Mouse (Mus musculus) C2C12 (cell line): ENCODE data around the gene Foxl2. TPM values are rescaled to one million over a fixed set of nuclear protein-coding genes. Genes with fewer than 3 reads are reported as not detected.

Experiments
- H3K27me3 ChIP-seq: one replicate; pipeline ENCODE4 v1.6.1; 2011; ENCODE audit not compliant: control insufficient read depth, insufficient read depth, insufficient read length
- H3K36me3 ChIP-seq: one replicate; pipeline ENCODE4 v1.6.1; 2011; ENCODE audit not compliant: control insufficient read depth, insufficient read depth
- H3K4me3 ChIP-seq: one replicate; pipeline ENCODE4 v1.5.1; 2011; ENCODE audit warnings: mild to moderate bottlenecking, control low read depth; ENCODE audit not compliant: poor library complexity, insufficient read depth, severe bottlenecking
- H3K79me2 ChIP-seq: one replicate; pipeline ENCODE4 v1.6.1; 2011; ENCODE audit not compliant: control insufficient read depth, insufficient read depth
- H3K79me3 ChIP-seq: one replicate; pipeline ENCODE4 v1.6.1; 2011; ENCODE audit warnings: low read depth, control low read depth
- H3ac ChIP-seq: one replicate; pipeline ENCODE3; 2011; ENCODE audit warnings: low read depth; ENCODE audit not compliant: control insufficient read depth, insufficient read length
- CEBPB ChIP-seq: IDR thresholded peaks from one replicate; pipeline ENCODE4 v1.6.1; 2011; ENCODE audit warnings: low read depth, mild to moderate bottlenecking, control low read depth, moderate library complexity
- CTCF ChIP-seq: IDR thresholded peaks from one replicate; pipeline ENCODE4 v1.5.1; 2011; ENCODE audit not compliant: control insufficient read depth, insufficient read depth, insufficient read length
- FOSL1 ChIP-seq: IDR thresholded peaks from one replicate; pipeline ENCODE4 v1.8.0; 2011; ENCODE audit warnings: mild to moderate bottlenecking, low read length; ENCODE audit not compliant: poor library complexity, insufficient read depth, severe bottlenecking
- MAX ChIP-seq: IDR thresholded peaks from one replicate; pipeline ENCODE4 v1.6.1; 2011; ENCODE audit warnings: mild to moderate bottlenecking, control low read depth
- MYOD1 ChIP-seq: IDR thresholded peaks from one replicate; pipeline ENCODE4 v1.6.1; 2011; ENCODE audit warnings: low read depth; ENCODE audit not compliant: control insufficient read depth, insufficient read length
- MYOG ChIP-seq: IDR thresholded peaks from one replicate; pipeline ENCODE4 v1.6.1; 2011; ENCODE audit not compliant: control insufficient read depth, insufficient read length; ENCODE audit errors: extremely low read depth
- USF1 ChIP-seq: IDR thresholded peaks from one replicate; pipeline ENCODE4 v1.6.1; 2011; ENCODE audit warnings: low read depth, mild to moderate bottlenecking, control low read depth, moderate library complexity
- long read RNA-seq, 2 experiments: library from polyadenylated mRNA; unstranded; transcript quantifications; one replicate each; pipeline ENCODE4 v2.0.0; 2019 to 2020
- polyA plus RNA-seq: library from polyadenylated mRNA; unstranded; fragments of >200 nt; fragmentation: generic; extraction: Trizol; gene quantifications from one replicate; pipeline ENCODE4 v1.2.1, GENCODE M21; 2012; ENCODE audit warnings: missing spikeins

Foxl2 gene
- 0.01 TPM for polyA plus RNA-seq
- long read RNA-seq, experiment 1, result 0 reads
- long read RNA-seq, experiment 2, result 0 reads

DNA sequence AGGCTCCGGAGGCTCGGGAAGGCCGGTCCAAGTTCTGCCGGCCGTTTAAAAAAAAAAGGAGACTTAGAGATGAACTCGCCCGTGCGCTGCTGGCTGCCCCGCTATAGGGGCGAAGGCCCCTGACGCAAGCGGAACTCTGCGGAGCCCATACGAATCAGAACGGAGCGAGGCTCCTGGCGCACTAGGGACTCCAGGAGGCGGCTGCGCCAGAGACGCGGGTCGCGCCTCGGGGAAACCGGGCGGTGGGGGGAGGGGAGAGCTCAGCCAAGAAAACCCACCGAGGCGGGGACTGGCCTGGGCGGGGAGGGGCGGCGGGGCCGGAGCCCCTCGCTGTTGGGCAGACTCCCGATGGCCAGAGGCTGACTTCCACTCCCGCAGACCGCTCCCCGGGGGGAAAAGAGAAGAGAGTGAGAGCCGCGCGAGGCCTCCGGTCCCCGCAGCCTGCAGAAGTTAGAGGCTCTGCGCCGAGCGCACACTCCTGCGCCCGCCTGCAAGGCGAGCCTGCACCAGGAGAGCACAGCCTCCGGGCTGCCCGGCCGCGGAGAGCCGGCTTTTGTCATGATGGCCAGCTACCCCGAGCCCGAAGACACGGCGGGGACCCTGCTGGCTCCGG is at the start of gene Foxl2:
Gene Foxl2, plus strand, starts transcription at position 186 of the 613 bp plus-strand sequence.
- no peak for TF ChIP-seq CEBPB
- no peak for TF ChIP-seq USF1
- TF ChIP-seq FOSL1, result no peak
- TF ChIP-seq MYOD1, result no peak
- no peak for TF ChIP-seq CTCF
- Histone ChIP-seq H3K79me2 (no peaks in the 10 kb centered on the region), H3K27me3 (peaks cover 94% of the 10 kb centered on the region), H3K4me3 (no peak within 1 kb of the TSS), H3ac (no peak within 1 kb of the TSS), H3K36me3 (no peaks in the 10 kb centered on the region), H3K79me3 (no peaks in the 10 kb centered on the region)

DNA sequence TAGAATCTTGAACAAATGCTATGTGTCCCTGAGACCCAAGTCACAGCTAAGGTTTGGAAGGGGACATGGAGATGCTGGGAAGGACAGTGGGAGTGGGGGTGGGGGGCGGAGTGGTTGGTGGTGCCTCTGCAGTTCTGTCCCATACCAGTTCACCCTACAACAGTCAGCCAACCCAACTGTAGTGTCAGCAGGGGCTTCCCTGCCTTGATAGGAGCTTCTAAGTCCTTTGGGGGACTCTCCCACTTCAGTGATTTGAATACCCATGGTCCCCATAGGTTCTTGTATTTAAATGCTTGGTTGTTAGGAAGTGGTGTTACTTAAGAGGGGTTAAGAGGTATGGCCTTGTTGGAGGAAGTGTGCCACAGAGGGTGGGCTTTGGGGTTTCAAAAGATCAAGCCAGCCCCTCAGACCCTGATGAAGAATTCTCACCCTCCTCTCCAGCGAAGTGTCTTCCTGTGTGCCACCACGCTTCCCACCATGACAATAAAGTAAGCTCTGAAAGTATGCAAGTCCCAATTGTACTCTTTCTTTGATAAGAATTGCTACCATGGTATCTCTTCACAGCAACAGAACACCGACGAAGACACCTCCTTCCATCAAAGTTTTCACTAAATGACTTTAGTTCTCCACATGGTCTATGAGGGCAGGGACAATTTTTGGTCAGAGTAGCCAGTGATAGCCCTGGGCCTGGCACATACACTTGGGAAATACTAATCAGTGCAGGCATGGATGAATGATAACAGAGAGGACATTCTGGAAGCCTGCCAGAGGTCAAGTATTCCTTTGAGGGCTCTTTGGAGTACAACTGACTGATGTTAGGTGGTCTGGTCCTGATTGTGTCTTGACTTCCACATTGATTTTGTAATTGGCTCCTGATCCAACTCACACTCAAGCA is 34.2 kb upstream of the Foxl2 start:
- Histone ChIP-seq H3K36me3 (no peaks in the 10 kb centered on the region), H3K27me3 (peaks cover 4% of the 10 kb centered on the region), H3K79me3 (no peaks in the 10 kb centered on the region), H3ac (no peak overlapping the region), H3K79me2 (no peaks in the 10 kb centered on the region), H3K4me3 (no peak overlapping the region)
- TF ChIP-seq MAX, result no peak
- TF ChIP-seq CTCF, result no peak
- TF ChIP-seq USF1, result no peak
- no peak for TF ChIP-seq CEBPB
- TF ChIP-seq MYOG, result no peak
- TF ChIP-seq FOSL1, result no peak
- no peak for TF ChIP-seq MYOD1

DNA sequence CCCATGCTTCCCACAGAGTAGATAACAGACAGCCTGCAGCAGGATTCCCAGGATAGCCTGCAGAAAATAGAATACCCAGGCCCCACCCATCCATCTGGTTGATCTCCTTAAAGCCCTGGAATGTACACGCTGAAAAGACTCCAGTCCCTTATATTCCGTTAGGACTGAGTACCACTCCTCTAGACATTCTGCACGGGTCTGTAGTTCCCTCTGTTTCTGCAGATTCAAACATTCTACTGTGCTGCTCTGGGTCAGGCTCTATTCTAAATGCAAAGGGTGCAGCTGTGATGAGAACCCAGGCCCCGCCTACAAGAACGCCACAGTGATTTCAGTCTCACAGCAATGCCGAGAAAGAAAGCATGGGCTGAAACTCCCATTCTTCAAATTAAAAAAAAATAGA is 32.0 kb upstream of the Foxl2 start:
- H3K36me3 ChIP-seq, result no peaks in the 10 kb centered on the region
- no peak for TF ChIP-seq CEBPB
- TF ChIP-seq MYOD1, result no peak
- no peak for TF ChIP-seq FOSL1
- no peak for TF ChIP-seq MYOG
- no peak overlapping the region for H3K4me3 ChIP-seq
- no peaks in the 10 kb centered on the region for H3K79me3 ChIP-seq
- H3K79me2 ChIP-seq, result no peaks in the 10 kb centered on the region
- peaks cover 4% of the 10 kb centered on the region for H3K27me3 ChIP-seq
- no peak overlapping the region for H3ac ChIP-seq

DNA sequence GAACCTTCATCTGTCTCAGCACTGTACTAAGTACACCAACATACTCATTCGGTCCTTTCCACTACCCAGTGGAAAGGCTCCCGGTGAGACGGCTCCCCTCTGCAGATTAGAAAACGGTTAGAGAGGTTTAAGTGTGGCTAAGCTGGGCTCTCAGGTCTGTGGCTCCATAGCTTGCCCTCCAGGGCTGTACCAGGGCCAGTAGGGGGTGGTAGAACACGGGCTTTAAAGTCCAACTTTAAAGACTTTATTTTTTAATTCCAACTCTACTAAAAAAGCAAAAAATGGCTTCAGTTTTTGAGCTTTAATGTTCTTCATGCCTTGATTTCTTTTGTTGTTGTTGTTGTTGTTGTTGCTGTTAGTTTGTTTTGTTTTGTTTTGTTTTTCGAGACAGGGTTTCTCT is 30.9 kb upstream of the Foxl2 start:
- Histone ChIP-seq H3K79me2 (no peaks in the 10 kb centered on the region), H3K4me3 (no peak overlapping the region), H3K27me3 (peaks cover 4% of the 10 kb centered on the region), H3ac (no peak overlapping the region), H3K36me3 (no peaks in the 10 kb centered on the region), H3K79me3 (no peaks in the 10 kb centered on the region)
- TF ChIP-seq CEBPB (no peak), MAX (no peak), FOSL1 (no peak), MYOD1 (no peak), CTCF (no peak), MYOG (no peak), USF1 (no peak)

DNA sequence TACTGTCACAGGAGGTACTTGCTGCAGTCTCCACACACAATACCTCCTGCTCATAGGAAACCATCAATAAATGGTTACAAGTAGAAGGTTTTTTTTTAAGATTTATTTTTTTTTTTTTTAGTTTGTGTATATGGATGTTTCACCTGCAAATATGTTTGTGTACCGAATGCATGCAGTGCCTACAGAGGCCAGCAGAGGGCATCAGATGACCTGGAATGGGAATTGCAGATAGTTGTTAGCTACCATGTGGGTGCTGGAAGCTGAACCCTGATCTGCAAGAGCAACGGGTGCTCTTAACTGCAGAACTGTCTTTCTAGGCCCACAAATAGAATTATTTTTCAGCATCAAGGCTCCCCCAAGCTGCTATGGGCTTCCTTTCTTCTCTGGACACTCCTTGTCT is 25.6 kb upstream of the Foxl2 start:
- no peak overlapping the region for H3ac ChIP-seq
- no peaks in the 10 kb centered on the region for H3K79me2 ChIP-seq
- H3K4me3 ChIP-seq, result no peak overlapping the region
- no peaks in the 10 kb centered on the region for H3K79me3 ChIP-seq
- H3K27me3 ChIP-seq, result peaks cover 11% of the 10 kb centered on the region
- H3K36me3 ChIP-seq, result no peaks in the 10 kb centered on the region
- TF ChIP-seq FOSL1 (no peak), CEBPB (no peak), MAX (no peak), MYOD1 (no peak), USF1 (no peak), MYOG (no peak), CTCF (no peak)

DNA sequence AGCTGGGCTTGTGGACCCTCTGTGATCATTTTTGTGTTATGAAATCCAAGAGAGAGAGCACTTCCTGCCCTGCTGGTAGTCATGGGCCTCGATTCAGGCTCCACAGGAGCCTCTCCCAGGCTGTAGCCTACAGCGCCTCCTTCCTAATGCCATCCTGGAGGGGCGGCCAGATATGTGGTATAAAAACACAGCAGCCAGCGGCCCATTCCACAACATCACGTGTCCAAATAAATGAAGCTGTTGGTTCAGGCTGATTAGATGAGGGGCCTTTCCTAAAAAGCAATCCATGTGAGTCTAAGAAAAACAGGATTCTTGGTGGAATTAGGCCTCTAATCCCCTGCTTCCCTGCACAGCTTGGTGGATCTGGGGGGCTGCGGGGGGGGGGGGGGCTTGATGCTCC is 22.2 kb upstream of the Foxl2 start:
- H3K79me2 ChIP-seq, result no peaks in the 10 kb centered on the region
- H3K27me3 ChIP-seq, result peaks cover 23% of the 10 kb centered on the region
- H3K36me3 ChIP-seq, result no peaks in the 10 kb centered on the region
- no peak overlapping the region for H3ac ChIP-seq
- no peak overlapping the region for H3K4me3 ChIP-seq
- TF ChIP-seq CTCF, result no peak
- no peak for TF ChIP-seq CEBPB
- TF ChIP-seq FOSL1, result no peak
- TF ChIP-seq MAX, result no peak
- TF ChIP-seq MYOD1, result no peak
- TF ChIP-seq USF1, result no peak
- TF ChIP-seq MYOG, result no peak
- H3K79me3 ChIP-seq, result no peaks in the 10 kb centered on the region
